Mouse (Mus musculus): ENCODE data around the gene C3ar1.

The C3ar1 gene

DNA sequence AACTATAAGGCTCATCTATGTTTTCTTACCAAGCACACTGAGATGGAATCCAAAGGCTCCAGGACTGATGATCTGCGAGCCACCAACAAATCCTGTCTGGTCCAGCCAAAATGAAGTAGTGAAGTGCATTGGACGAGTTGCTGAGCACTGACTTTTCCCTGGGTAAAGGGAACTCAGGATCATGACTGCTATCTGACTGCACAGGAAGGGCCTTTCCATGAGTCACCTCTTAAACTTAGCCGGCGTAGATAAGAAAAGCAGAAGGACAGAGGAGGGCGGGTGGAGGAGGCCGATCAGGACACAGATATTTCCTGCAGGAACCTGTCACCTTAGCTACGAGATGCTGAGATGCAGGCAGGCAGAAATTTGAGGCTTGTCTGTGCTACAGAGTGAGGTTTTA is at the start of gene C3ar1:
C3ar1 (minus strand) TSS at position 207 of the 400 bp plus-strand sequence.
- DNase-seq (ENCODE audit: low spot score in 2 of 2), result peak; percentile 14 to 46

DNA sequence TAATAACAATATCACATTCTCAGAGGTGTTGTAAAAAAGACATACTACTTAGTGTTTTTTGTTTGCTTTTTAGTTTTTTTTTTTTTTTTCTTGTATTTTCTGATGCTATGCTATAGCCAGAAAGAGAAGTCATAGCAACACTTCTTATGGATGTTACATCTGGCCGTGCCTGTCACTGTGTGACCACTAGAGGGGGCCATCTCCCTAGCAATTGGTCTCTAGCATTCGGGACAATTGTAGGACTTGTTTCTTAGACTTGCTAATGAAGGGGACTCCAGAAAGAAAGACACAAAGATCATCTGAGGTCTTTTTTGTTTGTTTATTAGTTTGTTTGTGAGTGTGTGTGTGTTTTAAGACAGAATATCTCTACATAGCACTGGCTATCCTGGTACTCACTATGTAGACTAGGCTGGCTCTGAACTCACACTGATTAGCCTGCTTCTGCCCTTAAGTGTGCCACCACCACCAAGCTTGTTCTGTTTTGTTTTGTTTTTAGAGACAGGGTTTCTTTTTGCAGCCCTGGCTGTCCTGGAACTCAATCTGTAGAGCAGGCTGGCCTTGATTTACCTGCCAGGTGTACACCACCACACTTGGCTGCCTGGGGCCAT is 36.6 kb upstream of the C3ar1 start:
- DNase-seq (ENCODE audit: low spot score in 2 of 2), result peak in 1 of 2 experiments; percentile 36

DNA sequence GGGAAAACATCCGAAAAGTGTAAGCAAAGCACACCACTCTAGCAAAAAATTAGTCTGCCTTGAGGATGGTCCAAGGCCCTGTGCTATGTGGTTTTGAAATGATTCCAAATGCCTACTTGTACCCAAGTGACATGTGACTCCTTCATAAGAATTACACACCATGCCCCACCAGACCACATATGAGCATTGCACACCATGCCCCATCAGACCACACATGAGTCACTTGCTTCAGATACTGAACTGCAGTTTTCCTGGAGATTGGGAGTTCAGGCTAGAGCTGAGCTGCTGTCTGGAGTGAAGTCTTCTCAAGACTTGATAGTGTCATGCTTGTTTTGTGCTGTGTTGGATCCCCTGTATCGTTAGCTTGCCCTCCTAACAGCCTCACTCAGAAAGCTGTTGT is 33.6 kb upstream of the C3ar1 start:
- no peak for DNase-seq (ENCODE audit: low spot score in 2 of 2)

DNA sequence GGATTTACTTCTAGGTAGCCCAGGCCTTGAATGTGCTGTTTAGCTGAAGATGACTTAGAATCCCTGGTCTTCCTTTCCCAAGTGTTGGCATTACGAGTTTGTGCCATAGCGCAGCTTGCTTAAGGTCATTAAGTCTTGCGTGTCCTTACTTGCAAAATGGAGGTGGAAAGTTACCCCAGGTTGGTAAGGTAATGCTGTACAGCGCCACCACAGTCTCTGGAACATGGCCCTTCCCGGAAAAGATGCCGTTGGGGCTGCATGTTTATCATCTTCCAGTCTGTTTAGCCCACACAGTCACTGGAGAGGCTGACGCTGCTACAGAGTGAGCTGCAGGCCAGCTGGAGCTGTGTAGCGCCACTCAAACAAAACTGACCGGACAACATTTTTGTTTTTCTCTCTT is 27.6 kb upstream of the C3ar1 start:
- no peak for DNase-seq (ENCODE audit: low spot score in 2 of 2)

DNA sequence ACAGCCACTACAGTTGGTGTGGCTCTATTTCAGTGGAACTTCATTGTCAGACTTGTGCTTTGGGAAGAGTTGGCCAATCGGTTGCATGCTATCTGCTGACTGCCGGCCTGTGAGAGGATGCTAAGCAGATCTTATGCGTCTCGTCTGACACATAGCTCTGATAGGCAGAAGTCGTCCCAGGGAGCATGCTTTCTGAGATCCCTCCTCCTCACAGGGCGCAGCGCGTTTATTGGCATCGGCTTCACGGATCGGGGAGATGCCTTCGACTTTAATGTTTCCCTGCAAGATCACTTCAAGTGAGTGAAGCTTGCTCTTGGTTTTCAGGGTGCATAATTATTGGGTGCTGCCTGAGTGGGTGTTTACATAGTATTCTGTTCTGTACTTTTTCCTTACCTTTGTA is 25.3 kb upstream of the C3ar1 start:
- DNase-seq (ENCODE audit: low spot score in 2 of 2), result no peak

DNA sequence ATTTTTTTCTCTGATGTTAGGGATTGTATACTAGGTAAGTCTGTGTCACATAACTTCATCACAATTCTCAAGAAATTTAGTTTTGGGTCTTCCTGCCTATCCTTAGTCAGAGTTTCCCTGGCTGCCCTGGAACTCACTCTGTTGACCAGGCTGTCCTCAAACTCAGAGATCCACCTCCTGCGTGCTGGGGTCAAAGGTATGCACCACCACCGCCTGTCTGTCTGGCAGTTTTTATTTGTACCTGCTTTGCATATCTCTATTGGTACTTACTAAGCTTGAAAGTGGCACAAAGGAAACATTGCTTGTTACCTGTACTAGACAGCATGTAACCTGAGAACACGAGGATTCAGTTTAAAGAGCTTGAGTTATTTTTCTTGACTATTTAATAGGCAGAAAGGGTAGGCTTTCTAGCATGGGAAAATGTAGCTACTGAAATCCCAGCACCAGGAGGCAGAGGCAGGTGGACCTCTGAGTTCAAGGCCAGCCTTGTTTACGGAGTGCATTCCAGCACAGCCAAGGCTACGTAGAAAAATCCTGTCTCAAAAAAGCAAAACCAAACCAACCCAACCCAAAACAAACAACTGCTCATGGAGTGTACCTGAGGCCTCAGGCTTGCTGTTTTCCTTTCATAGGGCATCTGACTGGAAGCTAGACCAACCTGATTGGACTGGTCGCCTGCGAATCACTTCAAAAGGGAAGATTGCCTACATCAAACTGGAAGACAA is 24.0 kb upstream of the C3ar1 start:
- no peak for DNase-seq (ENCODE audit: low spot score in 2 of 2)

DNA sequence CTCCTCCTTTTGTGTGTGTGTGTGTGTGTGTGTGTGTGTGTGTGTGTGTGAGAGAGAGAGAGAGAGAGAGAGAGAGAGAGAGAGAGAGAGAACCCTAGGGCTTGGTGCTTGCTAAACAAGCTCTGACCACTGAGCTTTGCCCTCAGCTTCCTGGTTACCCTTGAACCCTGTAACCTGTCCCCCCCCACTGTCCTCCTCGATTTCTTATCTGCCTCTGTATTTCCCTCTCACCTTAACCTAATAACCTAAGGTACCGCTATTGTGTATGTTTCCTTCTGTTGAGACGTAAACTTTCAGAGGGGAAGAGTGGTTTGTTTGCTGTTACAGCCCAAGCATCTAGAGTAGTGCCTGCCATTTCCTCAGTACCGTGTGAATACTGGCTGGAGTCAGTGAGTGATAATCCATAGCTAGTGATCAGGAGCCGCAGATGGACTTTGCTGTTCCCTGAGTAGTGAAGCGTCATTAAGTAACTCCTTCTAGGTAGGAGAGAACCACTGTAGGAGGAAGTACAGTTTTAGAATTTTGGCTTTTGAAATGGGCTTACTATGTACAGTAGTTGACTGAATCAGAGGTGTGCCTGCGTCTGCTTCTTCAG is 23.3 kb upstream of the C3ar1 start:
- no peak for DNase-seq (ENCODE audit: low spot score in 2 of 2)

DNA sequence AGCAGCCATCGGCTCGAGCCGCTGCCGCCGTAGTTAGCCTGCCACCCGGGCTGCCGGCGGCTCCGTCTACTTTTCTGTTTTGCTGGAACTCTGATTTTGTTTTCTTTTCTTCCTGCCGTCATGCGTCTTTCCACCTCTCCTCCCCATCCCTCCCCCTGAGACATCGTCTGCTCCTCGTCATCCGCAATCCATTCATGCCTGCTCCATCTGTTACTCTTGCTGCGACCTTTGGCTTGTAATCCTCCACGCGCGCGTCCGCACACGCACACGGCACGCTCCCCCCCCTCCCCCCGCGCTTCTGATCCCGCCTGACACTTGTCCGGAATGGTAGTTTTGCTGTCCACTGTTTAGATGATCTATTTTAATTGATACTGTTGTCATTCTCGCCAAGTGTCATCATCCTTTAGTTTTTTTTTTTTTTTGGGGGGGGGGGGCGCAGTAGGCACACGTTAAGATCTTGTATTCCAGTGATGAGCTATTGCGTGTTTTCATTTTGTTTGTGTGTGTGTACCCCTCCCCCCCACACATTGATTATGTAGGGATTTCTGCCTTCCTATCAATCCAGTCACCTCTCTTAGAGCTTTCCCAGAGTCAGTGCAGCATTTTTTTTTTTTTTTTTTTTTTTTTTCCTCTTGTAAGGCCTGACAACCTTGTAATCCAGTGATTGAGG is 18.9 kb upstream of the C3ar1 start:
- DNase-seq (ENCODE audit: low spot score in 2 of 2), result no peak

DNA sequence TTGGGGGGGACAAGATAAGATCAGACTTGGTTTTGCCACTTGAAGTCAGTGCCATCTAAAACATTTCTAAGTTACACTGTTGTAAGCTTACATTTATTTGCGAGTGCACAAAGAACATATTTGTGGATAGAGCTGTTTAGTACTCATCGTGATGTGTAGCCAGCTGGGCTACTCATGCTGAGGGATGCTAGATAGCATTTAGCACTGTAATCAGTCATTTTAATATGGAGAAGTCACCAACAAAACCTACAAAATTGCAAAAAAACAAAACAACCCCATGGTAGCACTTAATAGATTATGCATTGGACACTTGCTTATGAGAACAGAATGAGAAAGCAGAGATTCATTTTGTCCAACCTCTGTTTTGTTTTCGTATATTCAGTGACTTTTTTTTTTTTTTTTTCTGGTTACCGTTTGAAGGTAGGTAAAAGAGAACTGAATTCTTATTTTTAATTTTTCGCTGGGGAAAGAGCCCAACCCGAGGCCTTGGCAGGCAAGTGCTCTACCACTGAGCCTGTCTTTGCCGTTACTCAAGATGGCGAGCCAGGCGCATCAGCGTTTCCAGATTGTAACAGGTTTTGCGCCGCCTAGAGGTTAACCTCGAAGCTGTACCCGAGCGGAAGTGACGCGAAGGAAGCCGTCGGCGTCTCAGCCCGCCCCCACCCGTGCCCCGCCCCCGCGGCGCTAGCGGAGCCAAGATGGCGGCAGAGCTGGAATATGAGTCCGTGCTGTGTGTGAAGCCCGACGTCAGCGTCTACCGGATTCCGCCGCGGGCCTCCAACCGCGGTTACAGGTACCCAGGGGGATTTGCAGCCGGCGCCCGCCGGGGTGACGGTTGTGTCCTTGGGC is 18.1 kb upstream of the C3ar1 start, which contains the start of gene Necap1:
Necap1 (plus strand) TSS at position 604 of the 849 bp plus-strand sequence.
- DNase-seq (ENCODE audit: low spot score in 2 of 2), result peak; percentile 93 to 97

DNA sequence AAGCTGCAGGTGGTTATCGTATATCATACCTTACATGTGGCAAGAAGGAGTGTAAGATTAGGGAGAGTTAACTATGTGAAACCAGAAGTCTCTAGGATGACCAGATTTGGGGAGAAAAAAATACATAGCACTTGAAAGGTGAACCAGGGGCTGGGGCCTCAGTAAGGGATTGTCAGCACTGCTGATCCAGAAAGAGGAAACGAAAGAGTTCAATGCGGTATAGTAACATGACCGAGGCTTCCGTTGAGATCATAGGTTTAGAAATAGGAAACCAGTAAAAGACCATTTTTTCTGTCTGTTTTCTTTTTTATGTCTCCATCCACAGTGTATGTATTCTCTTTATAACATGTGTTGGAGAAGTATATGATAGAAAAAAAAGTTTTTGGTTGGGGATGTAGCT is 16.8 kb upstream of the C3ar1 start:
- peak; percentile 18 to 61 for DNase-seq (ENCODE audit: low spot score in 2 of 2)

DNA sequence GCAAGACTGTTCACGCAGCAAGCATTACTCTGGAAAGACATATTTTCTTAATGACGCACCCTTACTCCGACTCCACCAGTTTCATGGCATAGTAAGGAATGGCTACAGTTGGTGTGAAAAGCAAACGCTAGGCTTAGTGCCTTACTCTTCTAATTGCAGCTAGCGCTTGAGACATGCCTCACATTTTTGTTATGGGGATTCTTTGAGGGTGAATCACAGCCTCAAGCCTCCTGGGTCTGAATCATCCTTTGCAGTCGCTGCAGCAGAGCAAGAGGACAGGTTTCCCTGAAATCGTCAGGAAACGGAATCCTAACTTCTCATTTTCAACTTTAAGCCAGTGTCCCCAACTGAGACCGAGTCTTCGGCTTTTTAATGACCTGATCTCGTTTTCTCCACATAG is 13.9 kb upstream of the C3ar1 start:
- no peak for DNase-seq (ENCODE audit: low spot score in 2 of 2)

DNA sequence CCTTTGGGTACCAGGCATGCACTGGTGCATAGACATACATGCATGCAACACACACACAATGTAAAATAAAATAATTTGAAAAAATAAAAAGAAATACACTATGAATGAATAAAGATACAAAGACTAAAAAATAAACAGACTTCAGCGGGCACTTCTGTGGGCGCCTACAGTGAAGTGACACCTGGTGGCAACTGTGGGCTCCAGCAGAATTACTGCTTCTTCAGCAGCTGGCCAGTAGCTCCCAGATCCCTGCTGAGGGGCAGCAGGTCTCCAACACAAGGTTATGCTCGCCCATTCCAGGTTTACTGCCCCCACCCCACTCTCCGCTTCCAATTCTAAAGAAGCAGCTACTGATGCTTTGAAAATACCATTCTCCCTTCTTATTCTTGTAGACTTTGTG is 12.0 kb upstream of the C3ar1 start:
- no peak for DNase-seq (ENCODE audit: low spot score in 2 of 2)

DNA sequence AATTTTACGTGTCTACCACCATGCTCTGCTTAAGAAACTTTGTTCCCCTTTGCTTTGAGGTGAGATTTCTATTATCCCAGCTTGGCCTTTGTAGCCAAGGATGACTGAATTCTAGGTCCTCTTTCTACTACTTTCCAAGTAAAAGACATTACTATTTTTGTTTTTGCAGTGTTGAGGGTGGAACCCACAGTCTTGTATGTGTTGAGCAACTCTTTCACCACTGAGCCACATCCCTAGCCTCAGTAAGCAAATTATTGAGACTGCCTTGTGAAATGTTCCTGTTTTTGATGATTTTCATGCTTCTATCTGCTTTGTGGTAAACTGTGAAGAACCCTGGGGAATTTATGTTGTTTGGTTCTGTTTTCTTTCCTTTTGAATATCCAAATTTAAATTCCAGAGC is 6.9 kb upstream of the C3ar1 start:
- peak; percentile 15 to 52 for DNase-seq (ENCODE audit: low spot score in 2 of 2)

DNA sequence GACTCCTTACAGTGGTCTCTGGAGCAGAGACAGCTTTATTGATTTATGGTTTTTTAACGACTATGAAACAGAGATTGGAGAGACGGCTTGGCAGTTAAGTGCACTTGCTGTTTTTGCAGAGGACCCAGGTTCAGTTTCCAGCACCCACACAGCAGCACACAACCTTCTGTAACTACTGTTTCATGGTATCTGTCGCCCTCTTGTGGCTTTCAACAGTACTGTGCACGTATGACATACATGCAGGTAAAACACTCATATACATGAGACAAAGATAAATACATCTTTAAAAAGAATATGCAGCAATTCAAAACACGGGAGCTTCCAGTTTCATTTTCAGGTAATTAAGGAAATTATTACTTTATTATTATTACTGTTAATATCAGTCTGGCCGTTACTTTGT is 6.5 kb upstream of the C3ar1 start:
- DNase-seq (ENCODE audit: low spot score in 2 of 2), result no peak

DNA sequence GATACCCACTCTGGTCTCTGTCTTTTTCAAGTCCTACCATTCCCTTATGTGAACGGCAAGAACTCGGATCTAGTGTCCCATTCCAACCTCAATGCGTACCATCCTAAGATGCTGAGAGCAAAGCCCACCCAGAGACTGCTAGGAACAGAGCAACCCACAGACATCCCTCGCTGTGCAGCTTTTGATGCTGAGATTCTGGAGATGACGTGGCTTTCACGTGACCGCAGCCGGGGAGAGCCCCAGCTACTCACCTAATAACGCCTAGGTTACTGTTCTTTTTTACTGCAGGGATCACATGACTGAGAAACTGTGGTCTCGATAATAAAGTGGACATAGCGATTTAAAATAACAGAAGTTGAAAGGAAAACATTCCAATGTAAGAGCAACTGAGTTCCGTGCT is 1.4 kb downstream of the C3ar1 start:
- peak in 1 of 2 experiments; percentile 8 for DNase-seq (ENCODE audit: low spot score in 2 of 2)

DNA sequence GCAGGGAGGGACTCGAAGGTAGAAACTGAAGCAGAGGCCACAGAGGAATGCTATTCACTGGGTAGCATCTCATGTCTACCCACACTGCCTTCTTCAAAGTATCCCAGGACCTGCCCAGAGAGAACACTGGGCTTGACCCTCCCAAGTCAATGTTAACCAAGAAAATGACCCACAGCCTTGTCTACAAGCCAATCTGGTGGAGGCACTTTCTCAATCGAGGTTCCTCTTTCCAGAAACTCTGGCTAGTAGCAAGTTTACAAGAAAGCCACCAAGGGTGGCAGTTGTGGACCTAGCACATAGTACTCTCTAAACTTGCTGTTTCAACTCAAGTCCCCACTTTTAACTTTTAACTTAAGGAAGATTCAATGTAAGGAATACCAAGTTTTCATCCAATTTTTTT is 3.3 kb downstream of the C3ar1 start:
- DNase-seq (ENCODE audit: low spot score in 2 of 2), result peak in 1 of 2 experiments; percentile 17

DNA sequence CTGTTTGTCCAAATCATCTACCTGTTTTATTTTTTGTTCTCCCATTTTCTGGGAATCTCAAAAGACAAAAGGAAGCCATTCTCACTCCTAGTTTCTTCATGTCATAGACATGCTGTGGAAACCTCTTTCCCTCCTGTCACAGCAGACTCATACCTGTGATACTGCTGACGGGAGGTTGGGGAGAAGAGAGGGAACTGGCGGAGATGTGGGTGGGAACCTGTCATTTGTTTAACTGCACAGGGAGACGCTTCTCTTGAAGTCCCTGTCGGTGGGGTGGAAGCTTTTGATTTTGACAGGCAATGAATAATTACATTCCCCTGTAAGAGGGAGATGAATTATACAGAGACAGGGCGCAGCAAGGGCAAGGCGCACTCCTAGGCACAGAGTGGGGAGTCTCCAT is 12.2 kb downstream of the C3ar1 start:
- no peak for DNase-seq (ENCODE audit: low spot score in 2 of 2)

DNA sequence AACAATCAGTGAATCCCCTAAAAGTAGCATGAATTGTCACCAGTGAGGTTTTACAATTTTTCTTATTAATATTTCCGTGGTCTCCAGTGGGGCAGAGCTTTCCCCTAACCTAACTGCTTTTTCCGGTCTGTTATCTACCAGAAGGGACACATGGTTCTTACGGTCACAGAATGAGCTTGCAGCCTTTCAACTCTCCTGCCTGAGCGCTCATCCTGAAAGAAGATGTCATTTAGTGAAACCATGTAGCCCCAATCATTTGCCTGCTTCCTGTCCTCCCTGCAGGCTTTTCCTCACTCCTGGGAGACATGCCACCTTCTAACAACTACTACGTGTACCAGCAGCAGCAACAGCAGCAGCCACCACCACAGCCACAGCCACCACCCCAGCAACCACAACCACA is 18.4 kb downstream of the C3ar1 start:
- DNase-seq (ENCODE audit: low spot score in 2 of 2), result no peak

DNA sequence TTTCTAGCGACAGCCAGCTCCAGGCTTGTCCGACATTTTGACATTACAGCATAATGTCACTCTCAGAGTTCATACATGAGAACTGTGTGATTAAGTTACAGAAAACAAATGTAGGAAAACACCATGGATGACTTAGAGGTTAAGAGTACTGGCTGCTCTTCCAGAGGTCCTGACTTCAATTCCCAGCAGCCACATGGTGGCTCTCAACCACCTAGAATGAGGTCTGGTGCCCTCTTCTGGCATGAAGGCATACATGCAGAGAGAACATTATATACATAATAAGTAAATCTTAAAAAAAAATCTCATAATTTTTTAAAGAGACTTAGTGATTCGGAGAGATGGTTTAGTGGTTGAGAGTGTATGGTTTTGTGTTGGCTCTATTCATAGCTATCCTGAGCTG is 19.0 kb downstream of the C3ar1 start:
- no peak for DNase-seq (ENCODE audit: low spot score in 2 of 2)

DNA sequence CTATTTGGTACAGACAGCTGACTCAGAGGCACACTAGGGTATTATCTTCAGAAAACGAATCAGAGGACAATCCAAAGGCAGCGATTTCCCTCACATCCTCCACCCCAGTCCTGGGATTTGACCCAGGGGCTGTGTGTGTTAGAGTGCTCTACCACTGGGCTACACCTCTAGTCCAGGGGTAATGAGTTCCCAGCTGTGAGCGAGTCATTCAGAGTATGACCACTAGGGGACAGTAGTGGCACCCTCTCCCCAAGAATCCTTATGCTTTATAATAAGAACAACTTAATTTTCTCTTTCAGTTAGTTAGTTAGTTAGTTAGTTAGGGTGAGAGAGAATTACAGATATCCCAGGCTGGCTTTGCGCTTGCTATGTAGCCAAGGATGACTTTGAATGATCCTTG is 21.6 kb downstream of the C3ar1 start:
- DNase-seq (ENCODE audit: low spot score in 2 of 2), result peak in 1 of 2 experiments; percentile 46

DNA sequence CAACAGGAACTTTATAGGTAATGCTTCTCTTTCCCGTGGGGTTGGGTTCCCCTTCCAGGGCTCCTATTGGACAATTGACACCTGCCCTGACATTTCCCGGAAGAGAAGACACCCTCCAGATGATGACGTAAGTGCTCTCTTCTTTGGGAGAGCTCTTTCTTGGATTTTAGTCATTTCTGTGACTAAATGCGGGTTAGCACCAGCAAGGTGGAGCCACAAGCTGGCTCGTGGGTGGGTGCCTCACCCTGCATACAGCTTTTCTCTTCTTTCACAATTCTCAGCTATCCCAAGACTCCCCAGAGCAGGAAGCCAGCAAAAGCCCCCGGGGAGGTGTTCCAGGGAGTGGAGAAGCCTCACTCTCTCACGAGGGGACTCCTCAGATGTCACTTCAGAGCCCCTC is 23.1 kb downstream of the C3ar1 start:
- DNase-seq (ENCODE audit: low spot score in 2 of 2), result no peak

DNA sequence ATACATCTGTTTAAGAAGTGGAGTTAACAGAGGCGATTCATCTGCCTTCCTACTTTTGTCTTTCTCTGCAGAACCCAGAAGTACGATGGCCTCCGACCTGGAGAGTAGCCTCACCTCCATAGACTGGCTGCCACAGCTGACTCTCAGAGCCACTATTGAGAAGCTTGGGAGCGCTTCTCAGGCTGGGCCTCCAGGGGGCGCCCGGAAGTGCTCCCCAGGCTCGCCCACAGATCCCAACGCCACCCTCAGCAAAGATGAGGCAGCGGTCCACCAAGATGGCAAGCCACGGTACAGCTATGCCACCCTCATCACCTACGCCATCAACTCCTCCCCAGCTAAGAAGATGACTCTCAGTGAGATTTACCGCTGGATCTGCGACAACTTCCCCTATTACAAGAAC is 27.9 kb downstream of the C3ar1 start:
- no peak for DNase-seq (ENCODE audit: low spot score in 2 of 2)
